Mouse (Mus musculus): ENCODE measurements around the gene Spcs2. TPM values are rescaled to one million over a fixed set of nuclear protein-coding genes. Genes with fewer than 3 reads are reported as not detected.

The Spcs2 gene
- polyA plus RNA-seq, 1 experiment from 2014 or later: 301 TPM

- H3K4me3 ChIP-seq (ENCODE audit: low read depth, low read length): no peak overlapping the region
- H3K27me3 ChIP-seq (replicated peaks; ENCODE audit: control insufficient read depth, insufficient read depth, low read length): no peaks in the 10 kb centered on the region
- ATAC-seq (replicated peaks; ENCODE audit: low FRiP score) (no peak), DNase-seq (ENCODE audit: low spot score) (no peak)
- H3K4me1 ChIP-seq (replicated peaks; ENCODE audit: control insufficient read depth, insufficient read depth, low read length): no peaks in the 10 kb centered on the region
- no peak overlapping the region for H3K27ac ChIP-seq (ENCODE audit: low read depth, low read length)
- 79% methylated on average over 3 of the region's 3 CpGs for WGBS
- H3K9me3 ChIP-seq (ENCODE audit: control insufficient read depth, low read length): no peaks in the 10 kb centered on the region
- H3K36me3 ChIP-seq (ENCODE audit: control insufficient read depth, insufficient read depth, low read length): no peaks in the 10 kb centered on the region
- H3K9ac ChIP-seq (ENCODE audit: low read depth, low read length): no peak overlapping the region
- H3K4me2 ChIP-seq: no peak overlapping the region
These were observed 30.7 kb upstream of the Spcs2 start for GRCm38 (mm10) chr7:99893967-99894366.

GRCm38 (mm10) chr7:99892351-99892750, 29.1 kb upstream of the Spcs2 start:
- no peak overlapping the region for H3K9ac ChIP-seq (ENCODE audit: low read depth, low read length)
- no peaks in the 10 kb centered on the region for H3K4me1 ChIP-seq (replicated peaks; ENCODE audit: control insufficient read depth, insufficient read depth, low read length)
- H3K4me3 ChIP-seq (ENCODE audit: low read depth, low read length): no peak overlapping the region
- no peak overlapping the region for H3K4me2 ChIP-seq
- ATAC-seq (replicated peaks; ENCODE audit: low FRiP score): no peak
- no peaks in the 10 kb centered on the region for H3K36me3 ChIP-seq (ENCODE audit: control insufficient read depth, insufficient read depth, low read length)
- no peaks in the 10 kb centered on the region for H3K9me3 ChIP-seq (ENCODE audit: control insufficient read depth, low read length)
- WGBS: 69% methylated on average over 2 of the region's 2 CpGs
- no peaks in the 10 kb centered on the region for H3K27me3 ChIP-seq (replicated peaks; ENCODE audit: control insufficient read depth, insufficient read depth, low read length)
- no peak overlapping the region for H3K27ac ChIP-seq (ENCODE audit: low read depth, low read length)
- DNase-seq (ENCODE audit: low spot score): no peak

DNA sequence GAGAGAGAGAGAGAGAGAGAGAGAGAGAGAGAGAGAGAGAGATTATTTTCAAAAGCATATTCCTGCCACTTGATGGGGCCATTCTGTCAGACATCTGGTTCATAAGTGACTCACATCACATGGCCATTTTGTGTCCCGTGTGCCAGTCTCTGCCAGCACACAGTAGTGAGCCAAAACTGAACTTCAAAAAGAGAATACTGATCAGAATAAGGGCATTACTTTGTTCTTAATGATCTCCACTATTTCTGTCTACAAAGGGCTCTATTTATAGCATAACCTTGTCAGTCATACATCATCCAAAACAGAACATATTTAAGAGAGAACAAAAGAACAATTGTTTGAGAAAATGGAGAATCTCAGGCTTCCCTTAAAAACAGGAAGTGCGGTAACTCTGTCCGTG, 28.2 kb upstream of the Spcs2 start:
- WGBS: 54% methylated on average over 3 of the region's 3 CpGs

DNA sequence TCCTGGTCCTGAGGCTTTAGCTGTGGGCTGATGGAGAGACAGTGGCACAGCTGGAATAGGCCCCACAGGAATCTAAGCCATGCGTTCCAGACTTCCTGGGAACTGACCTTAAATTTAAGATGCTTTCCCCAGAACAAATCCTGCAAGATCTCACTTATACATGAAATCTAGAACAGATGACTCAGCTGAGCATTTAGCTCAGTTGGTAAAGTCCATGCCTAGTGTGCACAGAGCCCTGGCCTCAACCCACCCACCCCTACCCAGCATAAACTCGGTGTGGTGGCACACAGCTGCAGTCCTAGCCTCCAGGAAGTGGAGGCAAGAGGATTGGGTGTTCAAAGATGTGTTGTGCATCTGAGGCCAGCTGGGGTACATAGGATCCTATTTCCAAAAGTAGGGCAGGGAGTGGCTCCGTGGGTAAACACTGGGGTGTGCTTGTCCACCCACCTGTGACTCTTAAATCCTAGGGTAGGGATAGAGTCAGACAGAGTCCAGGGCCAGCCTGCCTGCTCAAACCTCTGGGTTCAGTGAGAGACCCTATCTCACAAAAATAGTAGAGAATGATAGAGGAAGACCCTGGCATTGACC, 27.0 kb upstream of the Spcs2 start:
- ATAC-seq (replicated peaks; ENCODE audit: low FRiP score) (no peak), DNase-seq (ENCODE audit: low spot score) (no peak)
- no peak overlapping the region for H3K27ac ChIP-seq (ENCODE audit: low read depth, low read length)
- H3K4me1 ChIP-seq (replicated peaks; ENCODE audit: control insufficient read depth, insufficient read depth, low read length): no peaks in the 10 kb centered on the region
- H3K9me3 ChIP-seq (ENCODE audit: control insufficient read depth, low read length): no peaks in the 10 kb centered on the region
- no peak overlapping the region for H3K4me2 ChIP-seq
- H3K36me3 ChIP-seq (ENCODE audit: control insufficient read depth, insufficient read depth, low read length): no peaks in the 10 kb centered on the region
- H3K27me3 ChIP-seq (replicated peaks; ENCODE audit: control insufficient read depth, insufficient read depth, low read length): no peaks in the 10 kb centered on the region
- WGBS: 75% methylated on average over 3 of the region's 3 CpGs
- H3K9ac ChIP-seq (ENCODE audit: low read depth, low read length): no peak overlapping the region
- H3K4me3 ChIP-seq (ENCODE audit: low read depth, low read length): no peak overlapping the region

More for the DNA sequence above, 28.2 kb upstream of the Spcs2 start:
- Histone ChIP-seq H3K9ac (ENCODE audit: low read depth, low read length) (no peak overlapping the region), H3K27ac (ENCODE audit: low read depth, low read length) (no peak overlapping the region), H3K36me3 (ENCODE audit: control insufficient read depth, insufficient read depth, low read length) (no peaks in the 10 kb centered on the region), H3K4me1 (replicated peaks; ENCODE audit: control insufficient read depth, insufficient read depth, low read length) (no peaks in the 10 kb centered on the region), H3K9me3 (ENCODE audit: control insufficient read depth, low read length) (no peaks in the 10 kb centered on the region), H3K4me2 (no peak overlapping the region), H3K27me3 (replicated peaks; ENCODE audit: control insufficient read depth, insufficient read depth, low read length) (no peaks in the 10 kb centered on the region), H3K4me3 (ENCODE audit: low read depth, low read length) (no peak overlapping the region)
- no peak for ATAC-seq (replicated peaks; ENCODE audit: low FRiP score)
- DNase-seq (ENCODE audit: low spot score): no peak

DNA sequence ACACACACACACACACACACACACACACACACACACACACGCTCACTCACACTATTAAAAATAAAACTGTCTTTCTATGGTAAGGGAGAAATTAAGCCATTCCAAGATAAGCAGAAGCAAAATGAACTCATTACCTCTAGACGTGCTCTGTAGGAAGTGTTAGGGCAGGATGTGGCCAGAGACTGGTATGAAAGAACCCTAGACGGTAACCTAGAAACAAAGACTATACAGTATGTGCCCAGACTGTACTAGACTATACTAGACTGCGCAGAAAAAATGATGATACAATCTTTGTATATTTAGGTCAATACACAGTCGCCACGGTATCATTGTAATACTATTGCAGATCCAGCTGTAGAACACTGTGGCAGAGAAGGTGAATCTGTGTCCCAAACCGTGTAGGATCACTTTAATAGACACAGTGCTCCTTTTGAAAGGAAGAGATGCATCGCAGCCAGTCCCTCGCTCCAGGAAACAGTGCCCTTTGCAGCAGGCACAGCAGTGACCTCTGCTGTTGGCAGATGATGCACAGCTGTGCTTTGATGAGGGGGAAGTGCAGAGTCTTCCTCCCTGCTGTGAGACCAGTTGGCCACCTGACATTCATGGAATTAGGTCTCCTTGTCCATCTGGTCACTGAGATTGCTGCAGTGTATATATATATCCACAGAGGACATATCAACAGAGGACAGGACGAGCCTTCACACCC, 26.1 kb upstream of the Spcs2 start:
- Histone ChIP-seq H3K36me3 (ENCODE audit: control insufficient read depth, insufficient read depth, low read length) (no peaks in the 10 kb centered on the region), H3K27ac (ENCODE audit: low read depth, low read length) (no peak overlapping the region), H3K9ac (ENCODE audit: low read depth, low read length) (no peak overlapping the region), H3K4me2 (no peak overlapping the region), H3K4me1 (replicated peaks; ENCODE audit: control insufficient read depth, insufficient read depth, low read length) (no peaks in the 10 kb centered on the region), H3K27me3 (replicated peaks; ENCODE audit: control insufficient read depth, insufficient read depth, low read length) (no peaks in the 10 kb centered on the region), H3K4me3 (ENCODE audit: low read depth, low read length) (no peak overlapping the region), H3K9me3 (ENCODE audit: control insufficient read depth, low read length) (no peaks in the 10 kb centered on the region)
- 35% methylated on average over 10 of the region's 10 CpGs for WGBS
- DNase-seq (ENCODE audit: low spot score): no peak
- ATAC-seq (replicated peaks; ENCODE audit: low FRiP score): no peak

DNA sequence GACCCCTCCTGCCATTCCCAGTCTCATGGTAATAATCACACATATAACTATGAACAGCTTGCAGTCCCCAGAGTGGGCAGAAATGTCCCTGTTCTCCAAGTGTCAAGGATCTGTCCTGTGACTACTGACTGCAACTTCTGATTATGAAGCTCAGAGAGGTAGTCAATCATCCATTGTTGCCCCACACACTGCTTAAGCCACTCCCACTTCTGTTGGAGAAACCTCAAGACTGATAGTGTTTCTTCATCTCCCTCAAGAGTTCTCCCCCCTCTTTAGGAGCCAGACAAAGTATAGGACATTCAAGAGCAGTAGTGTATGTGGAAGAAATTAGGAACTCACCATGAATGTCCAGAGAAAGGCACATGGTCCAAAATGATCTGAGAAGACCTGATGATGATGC, 24.5 kb upstream of the Spcs2 start:
- Histone ChIP-seq H3K27me3 (replicated peaks; ENCODE audit: control insufficient read depth, insufficient read depth, low read length) (no peaks in the 10 kb centered on the region), H3K27ac (ENCODE audit: low read depth, low read length) (no peak overlapping the region), H3K4me2 (no peak overlapping the region), H3K9me3 (ENCODE audit: control insufficient read depth, low read length) (no peaks in the 10 kb centered on the region), H3K9ac (ENCODE audit: low read depth, low read length) (no peak overlapping the region), H3K36me3 (ENCODE audit: control insufficient read depth, insufficient read depth, low read length) (no peaks in the 10 kb centered on the region), H3K4me3 (ENCODE audit: low read depth, low read length) (no peak overlapping the region), H3K4me1 (replicated peaks; ENCODE audit: control insufficient read depth, insufficient read depth, low read length) (no peaks in the 10 kb centered on the region)
- DNase-seq (ENCODE audit: low spot score): no peak
- no peak for ATAC-seq (replicated peaks; ENCODE audit: low FRiP score)

DNA sequence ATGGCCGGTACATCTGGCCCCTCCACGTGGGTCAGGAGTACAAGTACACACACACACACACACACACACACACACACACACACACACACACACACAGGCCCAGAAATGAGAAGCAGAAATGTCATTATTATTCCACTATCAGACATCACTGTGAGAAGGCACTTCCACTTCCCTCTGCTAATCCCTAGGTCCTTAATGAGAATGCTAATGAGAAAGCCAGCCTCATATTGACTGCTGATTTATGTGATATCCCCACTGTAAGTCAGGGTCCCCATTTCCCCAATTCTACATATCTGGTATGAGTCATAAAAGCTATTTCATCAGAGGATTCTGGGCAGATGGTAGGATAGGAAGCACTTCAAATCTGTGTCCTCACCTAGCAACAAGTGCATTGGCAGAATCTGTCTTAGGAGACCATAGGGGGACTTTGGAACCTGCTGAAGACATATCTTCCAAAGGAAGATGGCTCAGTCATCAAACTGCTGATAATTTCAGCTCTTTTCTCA, 24.0 kb upstream of the Spcs2 start:
- 79% methylated on average over 2 of the region's 2 CpGs for WGBS
- Histone ChIP-seq H3K9me3 (ENCODE audit: control insufficient read depth, low read length) (no peaks in the 10 kb centered on the region), H3K36me3 (ENCODE audit: control insufficient read depth, insufficient read depth, low read length) (no peaks in the 10 kb centered on the region), H3K27ac (ENCODE audit: low read depth, low read length) (no peak overlapping the region), H3K4me2 (no peak overlapping the region), H3K27me3 (replicated peaks; ENCODE audit: control insufficient read depth, insufficient read depth, low read length) (no peaks in the 10 kb centered on the region), H3K9ac (ENCODE audit: low read depth, low read length) (no peak overlapping the region), H3K4me3 (ENCODE audit: low read depth, low read length) (no peak overlapping the region), H3K4me1 (replicated peaks; ENCODE audit: control insufficient read depth, insufficient read depth, low read length) (no peaks in the 10 kb centered on the region)
- ATAC-seq (replicated peaks; ENCODE audit: low FRiP score) (no peak), DNase-seq (ENCODE audit: low spot score) (no peak)

- ATAC-seq (replicated peaks; ENCODE audit: low FRiP score) (no peak), DNase-seq (ENCODE audit: low spot score) (no peak)
- Histone ChIP-seq H3K4me3 (ENCODE audit: low read depth, low read length) (no peak overlapping the region), H3K27me3 (replicated peaks; ENCODE audit: control insufficient read depth, insufficient read depth, low read length) (no peaks in the 10 kb centered on the region), H3K9me3 (ENCODE audit: control insufficient read depth, low read length) (no peaks in the 10 kb centered on the region), H3K4me1 (replicated peaks; ENCODE audit: control insufficient read depth, insufficient read depth, low read length) (no peaks in the 10 kb centered on the region), H3K27ac (ENCODE audit: low read depth, low read length) (no peak overlapping the region), H3K4me2 (no peak overlapping the region), H3K36me3 (ENCODE audit: control insufficient read depth, insufficient read depth, low read length) (no peaks in the 10 kb centered on the region), H3K9ac (ENCODE audit: low read depth, low read length) (no peak overlapping the region)
- 70% methylated on average over 2 of the region's 2 CpGs for WGBS
These were observed 15.0 kb upstream of the Spcs2 start for GRCm38 (mm10) chr7:99878254-99878653.

DNA sequence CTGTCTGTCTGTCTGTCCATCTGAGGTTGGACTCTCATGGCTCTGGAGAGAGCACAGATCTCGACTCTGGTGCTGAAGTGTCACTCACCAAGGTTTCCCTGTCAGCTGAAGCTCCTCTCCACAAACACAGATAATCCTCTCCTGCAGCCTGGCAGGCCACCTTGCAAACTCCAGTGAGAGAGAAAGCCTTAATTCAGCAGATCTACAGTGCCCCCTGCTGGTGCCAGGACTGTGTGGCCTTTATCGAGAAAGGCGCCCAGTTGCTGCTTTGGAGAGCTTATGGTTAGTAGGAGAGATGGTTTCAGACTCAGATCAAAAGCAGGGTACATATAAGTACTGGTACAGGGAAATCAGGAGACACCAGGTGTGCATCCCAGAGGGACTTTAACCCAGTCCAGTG, 13.1 kb upstream of the Spcs2 start:
- no peaks in the 10 kb centered on the region for H3K4me1 ChIP-seq (replicated peaks; ENCODE audit: control insufficient read depth, insufficient read depth, low read length)
- no peak for ATAC-seq (replicated peaks; ENCODE audit: low FRiP score)

More for the DNA sequence above, 13.1 kb upstream of the Spcs2 start:
- DNase-seq (ENCODE audit: low spot score): peak; percentile 73
- Histone ChIP-seq H3K27ac (ENCODE audit: low read depth, low read length) (no peak overlapping the region), H3K4me3 (ENCODE audit: low read depth, low read length) (no peak overlapping the region), H3K9ac (ENCODE audit: low read depth, low read length) (no peak overlapping the region), H3K4me2 (no peak overlapping the region), H3K9me3 (ENCODE audit: control insufficient read depth, low read length) (no peaks in the 10 kb centered on the region), H3K27me3 (replicated peaks; ENCODE audit: control insufficient read depth, insufficient read depth, low read length) (no peaks in the 10 kb centered on the region), H3K36me3 (ENCODE audit: control insufficient read depth, insufficient read depth, low read length) (no peaks in the 10 kb centered on the region)
- 4% methylated on average over 3 of the region's 3 CpGs for WGBS

Data from liver, embryonic 11.5 days (tissue).